Mouse (Mus musculus): Measurements from ENCODE around the gene App.

DNA sequence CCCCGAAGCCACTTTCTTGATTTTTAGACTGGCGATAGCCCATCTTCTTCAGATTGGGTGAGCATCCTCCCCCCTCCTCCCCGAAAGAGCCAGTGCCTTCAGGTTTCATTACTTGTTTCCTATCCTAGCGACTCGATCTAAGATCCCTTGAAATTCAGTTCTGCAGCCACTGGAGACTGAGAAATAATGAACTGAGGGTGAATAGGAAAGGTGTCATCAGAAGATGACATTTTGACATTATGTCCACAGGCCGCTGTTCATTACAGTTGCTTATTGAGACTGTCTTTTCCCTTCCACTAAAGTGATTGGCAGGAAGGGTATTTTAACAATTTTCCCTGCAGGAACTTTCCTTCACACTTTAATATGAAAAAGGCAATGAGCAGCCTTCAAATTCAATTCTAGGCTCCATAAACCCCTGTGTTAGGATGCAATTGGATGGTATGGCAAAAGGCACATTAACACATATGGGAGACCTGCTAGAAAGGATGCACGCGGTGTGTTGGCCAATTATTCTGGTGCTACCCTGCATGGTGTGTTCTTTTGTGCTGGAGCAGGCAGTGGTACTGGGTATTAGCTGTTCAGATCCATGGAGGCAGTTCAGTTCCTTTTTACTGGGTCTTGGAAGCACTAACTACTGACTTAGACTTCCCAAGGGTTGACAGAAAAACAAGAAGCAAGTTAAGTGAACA, 261.9 kb downstream of the App start:
- TF ChIP-seq CTCF (IDR thresholded peaks at IDR 0.05; ENCODE audit: control insufficient read depth, insufficient read depth, insufficient read length) = no peak
- no peak for TF ChIP-seq MYOD1 (IDR thresholded peaks at IDR 0.05; ENCODE audit: control insufficient read depth, insufficient read length, low read depth)
- TF ChIP-seq USF1 (IDR thresholded peaks at IDR 0.05; ENCODE audit: low read depth) = no peak
- TF ChIP-seq MYOG (IDR thresholded peaks at IDR 0.05; ENCODE audit: control insufficient read depth, extremely low read depth, insufficient read length) = no peak
- TF ChIP-seq MAX (IDR thresholded peaks at IDR 0.05) = no peak
- no peak for TF ChIP-seq CEBPB (IDR thresholded peaks at IDR 0.05; ENCODE audit: low read depth)
- no peak for TF ChIP-seq FOSL1 (IDR thresholded peaks at IDR 0.05; ENCODE audit: insufficient read depth, low read length, poor library complexity, severe bottlenecking)

Data from C2C12 (cell line).